Mouse (Mus musculus) heart, postnatal 25 days (tissue): ENCODE measurements around the gene Tmtc3. TPM values are rescaled to one million over a fixed set of nuclear protein-coding genes. Genes with fewer than 3 reads are reported as not detected.
"Not testable (repeated sequence)": the region's sequence is repeated elsewhere in the genome, so short reads cannot be mapped to it uniquely, and the experiment has no call there.

ENCODE experiments used
- DNase-seq: peaks from one replicate; pipeline ENCODE4 v3.0.0; 2022; ENCODE audit warnings: low spot score
- intact Hi-C: fragments of 180-260 bp; cut with DNase I; formaldehyde crosslinking; loops from one replicate; pipeline ENCODE4 v1.15.1; 2025
- total RNA-seq, 2 experiments: library from RNA; stranded (reverse); gene quantifications; 2 replicates each; pipeline ENCODE4 v1.2.3; 2021

Gene Tmtc3
- total RNA-seq = 10 to 100 TPM; 17.1 to 17.9 TPM

GRCm38 (mm10) chr10:100487097-100487978 lies at the start of gene Tmtc3, which contains the start of gene Cep290:
Tmtc3 (minus strand) TSS chr10:100487350.
Cep290 (plus strand) TSS chr10:100487558.
- intact Hi-C loops = loop anchor here (2.0 to 5.0 kb wide), 2 partner anchors 100 to 1381 kb away; partner anchors contain the start of gene Poc1b
- DNase-seq = peak; percentile 90

- intact Hi-C loops = no loop called here
- DNase-seq = no peak
Measured at GRCm38 (mm10) chr10:100524499-100525390, 37.6 kb upstream of the Tmtc3 start.

- intact Hi-C loops = no loop called here
- DNase-seq = no peak
Measured at GRCm38 (mm10) chr10:100522330-100522729, 35.2 kb upstream of the Tmtc3 start.

- DNase-seq = no peak
- intact Hi-C loops = no loop called here
Measured at GRCm38 (mm10) chr10:100521617-100522016, 34.5 kb upstream of the Tmtc3 start.

- no peak for DNase-seq
Measured at GRCm38 (mm10) chr10:100508170-100508569, 21.0 kb upstream of the Tmtc3 start.

GRCm38 (mm10) chr10:100498309-100498708 lies 11.2 kb upstream of the Tmtc3 start:
- DNase-seq = no peak
- intact Hi-C loops = no loop called here

More at GRCm38 (mm10) chr10:100508170-100508569, 21.0 kb upstream of the Tmtc3 start:
- intact Hi-C loops = no loop called here

GRCm38 (mm10) chr10:100491916-100492315 lies 4.8 kb upstream of the Tmtc3 start:
- intact Hi-C loops = no loop called here

GRCm38 (mm10) chr10:100486701-100487096 lies 451 bp downstream of the Tmtc3 start:
- no peak for DNase-seq
- intact Hi-C loops = loop anchor here (2.0 to 5.0 kb wide), 2 partner anchors 101 to 1380 kb away; partner anchors contain the start of gene Poc1b

More at GRCm38 (mm10) chr10:100491916-100492315, 4.8 kb upstream of the Tmtc3 start:
- no peak for DNase-seq

GRCm38 (mm10) chr10:100479538-100479937 lies 7.6 kb downstream of the Tmtc3 start:
- intact Hi-C loops = no loop called here
- no peak for DNase-seq

GRCm38 (mm10) chr10:100475040-100475439 lies 12.1 kb downstream of the Tmtc3 start:
- intact Hi-C loops = loop anchor here (1.0 kb wide), 1 partner anchor 833 kb away; no protein-coding TSS in a partner anchor
- no peak for DNase-seq

GRCm38 (mm10) chr10:100460515-100460914 lies 26.6 kb downstream of the Tmtc3 start:
- DNase-seq = no peak
- intact Hi-C loops = no loop called here

GRCm38 (mm10) chr10:100449394-100449793 lies 37.8 kb downstream of the Tmtc3 start:
- no peak for DNase-seq
- intact Hi-C loops = no loop called here

- intact Hi-C loops = no loop called here
- DNase-seq = peak; percentile 6
Measured at GRCm38 (mm10) chr10:100427592-100427991, 59.6 kb downstream of the Tmtc3 start.

- intact Hi-C loops = no loop called here
- no peak for DNase-seq
Measured at GRCm38 (mm10) chr10:100415566-100415965, 71.6 kb downstream of the Tmtc3 start.

GRCm38 (mm10) chr10:100402301-100402700 lies 84.8 kb downstream of the Tmtc3 start:
- DNase-seq, intact Hi-C loops: not testable (repeated sequence)

Other genes starting within 250 kb of the Tmtc3 start
- not detected for gene Gm4301, start 151.7 kb downstream of the Tmtc3 start, total RNA-seq
- not detected for gene Gm4302, start 146.5 kb downstream of the Tmtc3 start, total RNA-seq
- not detected for gene Gm4303, start 141.4 kb downstream of the Tmtc3 start, total RNA-seq
- not detected for gene Gm4305, start 136.3 kb downstream of the Tmtc3 start, total RNA-seq
- not detected for gene Gm4307, start 126.0 kb downstream of the Tmtc3 start, total RNA-seq
- gene Gm4312, start 104.8 kb downstream of the Tmtc3 start, total RNA-seq = not detected
- 1 to 10 TPM; 3.0 to 4.0 TPM for gene Cep290, start 208 bp upstream of the Tmtc3 start, total RNA-seq
- gene 4930430F08Rik, start 103.1 kb upstream of the Tmtc3 start, total RNA-seq = 1 to 10 TPM; 4.9 to 6.9 TPM
- gene 1700017N19Rik, start 103.1 kb upstream of the Tmtc3 start, total RNA-seq = not detected